Mouse (Mus musculus) bone marrow macrophage, adult 2 months (primary cell): ENCODE data around the gene C9orf72.

Experiments
- CTCF ChIP-seq: IDR thresholded peaks from 2 replicates; pipeline ENCODE4 v1.5.1; 2012; ENCODE audit warnings: low read depth, mild to moderate bottlenecking, low read length, moderate library complexity
- POLR2A ChIP-seq: IDR thresholded peaks from 2 replicates; pipeline ENCODE4 v1.6.1; 2012; ENCODE audit warnings: mild to moderate bottlenecking, low read depth, low read length, borderline replicate concordance

- TF ChIP-seq CTCF (no peak), POLR2A (no peak)
These were observed 22.3 kb downstream of the C9orf72 start for GRCm38 (mm10) chr4:35203724-35204123.
